Mouse (Mus musculus) neural tube, embryonic 14.5 days (tissue): ENCODE measurements around the gene Stau1. TPM values are rescaled to one million over a fixed set of nuclear protein-coding genes. Genes with fewer than 3 reads are reported as not detected.

Source experiments
- ATAC-seq: fragments of 200-750 bp; cut with Nextera tagmentation; 2 replicates; pipeline ENCODE4 v1.8.0; 2017; ENCODE audit warnings: low read depth, mild to moderate bottlenecking, moderate TSS enrichment, moderate library complexity
- H3K27ac ChIP-seq: fragments of 300-500 bp; sonication (generic); 2 replicates; pipeline ENCODE4 v1.5.1; 2014; ENCODE audit warnings: low read depth, mild to moderate bottlenecking, control low read depth, low read length, moderate library complexity, mixed read lengths
- H3K27me3 ChIP-seq: fragments of 300-500 bp; sonication (generic); 2 replicates; pipeline ENCODE4 v1.6.1; 2014; ENCODE audit warnings: low read length; ENCODE audit not compliant: control insufficient read depth, insufficient read depth
- H3K36me3 ChIP-seq: fragments of 300-500 bp; sonication (generic); 2 replicates; pipeline ENCODE4 v1.6.1; 2014; ENCODE audit warnings: low read length, mixed read lengths; ENCODE audit not compliant: control insufficient read depth, insufficient read depth
- H3K4me1 ChIP-seq: fragments of 300-500 bp; sonication (generic); 2 replicates; pipeline ENCODE4 v1.6.1; 2014; ENCODE audit warnings: low read length; ENCODE audit not compliant: control insufficient read depth, insufficient read depth
- H3K4me2 ChIP-seq: fragments of 300-500 bp; sonication (generic); 2 replicates; pipeline ENCODE4 v1.6.1; 2014; ENCODE audit warnings: mild to moderate bottlenecking, low read depth, low read length, control low read depth
- H3K4me3 ChIP-seq: fragments of 300-500 bp; sonication (generic); 2 replicates; pipeline ENCODE4 v1.5.1; 2014; ENCODE audit warnings: low read depth, low read length, control low read depth, mixed read lengths
- H3K9ac ChIP-seq: fragments of 300-500 bp; sonication (generic); replicated peaks from 2 replicates; pipeline ENCODE4 v1.6.1; 2014; ENCODE audit warnings: low read depth, mild to moderate bottlenecking, control low read depth, low read length, mixed read lengths
- H3K9me3 ChIP-seq: fragments of 300-500 bp; sonication (generic); 2 replicates; pipeline ENCODE4 v1.6.1; 2016; ENCODE audit warnings: low read length; ENCODE audit not compliant: control insufficient read depth
- WGBS: fragments of 180-500 bp; shearing (Covaris S2); extraction: QIAGEN DNeasy Blood & Tissue Kit; methylation state at CpG from one replicate; pipeline ENCODE4 v1.1.7; 2014; 5-methylcytosine and 5-hydroxymethylcytosine counted together
- polyA plus RNA-seq: library from polyadenylated mRNA; unstranded; fragments of >200 nt; fragmentation: Nextera tagmentation; extraction: Ambion mirVana; gene quantifications from 2 replicates; pipeline ENCODE4 v1.2.1, GENCODE M21; 2014

Stau1 gene
- polyA plus RNA-seq, 1 experiment from 2014 or later, result 104 TPM

DNA sequence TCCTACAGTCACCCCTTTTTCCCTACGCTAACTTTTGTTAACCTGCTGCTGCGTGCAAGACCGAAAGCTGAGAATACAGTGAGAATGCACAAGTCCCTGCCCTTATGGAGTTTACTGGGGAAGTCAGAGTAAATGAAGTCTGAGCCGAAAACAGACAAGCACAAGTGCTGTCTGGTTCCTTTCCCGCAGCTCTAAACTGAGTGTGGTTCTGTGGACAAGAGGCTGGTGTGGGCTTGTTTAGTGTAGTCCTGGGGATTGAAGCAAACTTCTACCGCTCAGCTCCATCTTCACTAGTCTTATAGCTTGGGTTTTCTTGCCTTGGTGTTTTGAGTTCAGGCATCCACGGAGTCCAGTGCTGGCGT lies 415 bp upstream of the Stau1 start:
- WGBS, result 41% methylated on average over 8 of the region's 8 CpGs
- H3K27me3 ChIP-seq, result no peaks in the 10 kb centered on the region
- no peaks in the 10 kb centered on the region for H3K36me3 ChIP-seq
- H3K27ac ChIP-seq, result peak overlapping the region; percentile 65
- peaks cover 29% of the 10 kb centered on the region for H3K4me1 ChIP-seq
- peak; percentile 16; the same call in 1 of the 2 replicates for ATAC-seq
- H3K4me2 ChIP-seq, result peak overlapping the region; percentile 82
- H3K9me3 ChIP-seq, result no peaks in the 10 kb centered on the region
- peak overlapping the region; percentile 98 for H3K9ac ChIP-seq
- peak overlapping the region; percentile 96 for H3K4me3 ChIP-seq

DNA sequence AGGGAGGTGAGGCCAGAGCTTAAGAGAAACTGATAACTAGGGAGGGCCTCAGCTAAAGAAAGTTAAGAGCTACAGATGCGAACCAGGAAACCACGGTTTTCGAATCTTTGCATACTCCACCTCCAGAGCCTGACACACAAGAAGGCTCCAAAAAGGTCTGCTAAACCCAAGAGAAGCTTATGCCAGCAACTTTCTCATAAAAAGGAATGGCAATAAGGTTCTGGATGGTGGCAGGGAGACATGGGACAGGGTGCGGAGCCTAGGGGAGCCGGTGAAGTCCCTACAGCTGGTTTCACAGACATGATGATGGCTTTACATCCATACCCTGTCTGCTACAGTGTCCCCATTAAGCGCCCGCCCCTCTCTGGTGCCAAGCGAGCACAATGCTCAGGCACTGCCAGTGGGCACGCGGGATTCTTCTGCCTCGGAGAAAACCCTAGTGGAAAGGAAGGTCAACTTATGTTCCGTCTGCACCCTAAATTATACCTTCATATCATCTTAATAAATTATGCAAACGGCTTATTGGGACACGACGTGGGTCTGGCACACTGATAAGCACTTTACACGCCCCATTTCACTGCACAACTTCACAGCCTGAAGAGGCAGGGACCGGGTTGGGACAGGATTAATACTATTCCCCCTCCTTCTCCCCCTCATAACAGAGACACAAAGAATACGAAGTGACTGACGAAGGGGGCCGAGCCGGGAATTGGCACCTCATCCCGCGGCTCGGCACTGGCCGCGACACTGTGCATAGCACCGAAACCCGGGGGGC lies 891 bp downstream of the Stau1 start:
- Histone ChIP-seq H3K4me1 (peaks cover 32% of the 10 kb centered on the region), H3K9me3 (no peaks in the 10 kb centered on the region), H3K27ac (peak overlapping the region; percentile 98), H3K9ac (peak overlapping the region; percentile 98), H3K4me3 (peak overlapping the region; percentile 96), H3K27me3 (no peaks in the 10 kb centered on the region), H3K36me3 (no peaks in the 10 kb centered on the region), H3K4me2 (peak overlapping the region; percentile 82)
- peak; percentile 36 for ATAC-seq
- WGBS, result 4% methylated on average over 28 of the region's 28 CpGs

DNA sequence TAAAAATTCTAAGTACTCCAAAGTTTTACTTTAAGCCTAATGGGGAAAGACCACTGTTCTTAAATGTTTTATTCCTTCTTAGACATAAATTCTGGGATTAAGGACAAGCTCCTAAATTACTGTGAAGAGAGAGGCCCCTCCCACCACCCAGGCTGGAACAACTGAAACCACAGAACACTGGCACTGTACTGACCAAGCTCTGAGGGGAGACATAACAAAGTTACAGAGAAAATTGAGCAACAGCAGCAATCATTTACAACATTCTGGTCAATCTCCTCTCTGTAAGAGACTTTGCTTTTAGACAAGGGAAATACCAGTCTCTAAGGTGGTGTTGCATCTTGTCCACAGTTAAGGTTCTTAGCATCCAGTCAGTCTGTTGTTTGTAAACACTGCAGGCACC lies 4.2 kb downstream of the Stau1 start:
- no peak for ATAC-seq
- no peak overlapping the region for H3K4me3 ChIP-seq
- peaks cover 32% of the 10 kb centered on the region for H3K4me1 ChIP-seq
- H3K9me3 ChIP-seq, result no peaks in the 10 kb centered on the region
- H3K27ac ChIP-seq, result no peak overlapping the region
- no peak overlapping the region for H3K4me2 ChIP-seq
- H3K27me3 ChIP-seq, result no peaks in the 10 kb centered on the region
- H3K9ac ChIP-seq, result no peak overlapping the region
- H3K36me3 ChIP-seq, result no peaks in the 10 kb centered on the region

DNA sequence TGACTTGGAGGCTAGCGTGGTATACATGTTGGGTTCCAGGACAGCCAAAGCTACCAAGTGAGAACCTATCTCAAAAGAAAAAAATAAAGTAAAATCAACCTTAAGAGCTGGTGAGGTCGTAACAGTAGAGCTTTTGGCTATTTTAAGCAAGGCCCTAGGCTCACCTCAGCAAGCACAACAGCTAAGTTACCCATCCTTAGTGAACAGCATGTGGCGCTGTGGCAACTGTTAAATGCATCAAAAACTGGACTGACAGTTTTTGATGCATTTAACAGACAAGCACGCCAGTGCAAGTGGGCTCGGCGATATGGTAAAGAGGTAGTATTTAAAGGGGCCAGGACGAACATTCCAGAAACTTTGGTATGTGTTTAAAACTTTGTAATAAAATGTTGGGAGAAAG lies 5.2 kb downstream of the Stau1 start:
- H3K36me3 ChIP-seq, result no peaks in the 10 kb centered on the region
- H3K4me3 ChIP-seq, result no peak overlapping the region
- ATAC-seq, result no peak
- H3K9me3 ChIP-seq, result no peaks in the 10 kb centered on the region
- H3K9ac ChIP-seq, result no peak overlapping the region
- no peak overlapping the region for H3K27ac ChIP-seq
- 91% methylated on average over 7 of the region's 7 CpGs for WGBS
- H3K4me2 ChIP-seq, result no peak overlapping the region
- H3K4me1 ChIP-seq, result peaks cover 28% of the 10 kb centered on the region
- H3K27me3 ChIP-seq, result no peaks in the 10 kb centered on the region

DNA sequence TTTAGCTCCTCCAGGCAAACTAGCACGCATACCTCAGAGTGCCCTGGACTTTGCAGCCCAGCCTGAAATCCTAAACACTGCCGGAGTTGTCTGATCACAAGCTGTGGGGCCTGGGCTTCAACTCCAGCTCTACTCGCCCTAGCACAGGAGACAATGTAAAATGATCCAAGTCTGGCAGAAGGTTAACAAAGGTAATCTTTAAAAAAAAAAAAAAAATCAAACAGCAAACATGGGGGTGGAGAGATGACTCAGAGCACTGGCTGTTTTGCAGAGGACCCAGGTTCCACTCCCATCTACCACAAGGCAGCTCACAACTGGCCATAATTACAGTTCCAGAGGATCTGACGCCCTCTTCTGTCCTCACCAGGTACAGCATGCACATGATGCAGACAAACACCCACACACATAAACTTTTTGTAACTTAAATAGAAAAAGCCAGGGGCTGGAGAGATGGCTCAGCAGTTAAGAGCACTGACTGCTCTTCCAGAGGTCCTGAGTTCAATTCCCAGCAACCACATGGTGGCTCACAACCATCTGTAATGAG lies 12.7 kb downstream of the Stau1 start:
- no peak overlapping the region for H3K27ac ChIP-seq
- 90% methylated on average over 4 of the region's 4 CpGs for WGBS
- no peak overlapping the region for H3K9ac ChIP-seq
- no peaks in the 10 kb centered on the region for H3K9me3 ChIP-seq
- H3K4me1 ChIP-seq, result no peaks in the 10 kb centered on the region
- ATAC-seq, result no peak
- no peak overlapping the region for H3K4me3 ChIP-seq
- no peaks in the 10 kb centered on the region for H3K27me3 ChIP-seq
- H3K36me3 ChIP-seq, result no peaks in the 10 kb centered on the region
- no peak overlapping the region for H3K4me2 ChIP-seq

DNA sequence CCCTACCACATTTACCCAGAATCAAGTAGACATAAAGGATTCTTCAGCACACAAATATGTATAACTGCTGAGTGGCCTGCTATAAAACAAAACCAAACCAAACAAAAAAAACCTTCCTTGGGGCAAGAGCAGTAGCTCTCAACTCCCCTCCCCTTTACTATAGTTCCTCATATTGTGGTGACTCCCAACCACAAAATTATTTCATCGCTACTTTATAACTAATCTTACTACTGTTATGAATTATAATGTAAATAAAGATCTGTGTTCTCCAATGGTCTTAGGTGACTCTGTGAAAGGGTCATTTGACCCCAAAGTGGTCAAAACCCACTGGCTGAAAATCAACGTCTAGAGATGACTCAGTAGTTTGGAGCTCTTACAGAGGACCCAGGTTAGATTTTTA lies 15.9 kb downstream of the Stau1 start:
- no peak overlapping the region for H3K4me3 ChIP-seq
- H3K9me3 ChIP-seq, result no peaks in the 10 kb centered on the region
- no peaks in the 10 kb centered on the region for H3K36me3 ChIP-seq
- no peak for ATAC-seq
- 0 out of 2 replicates have a peak, but pooled peaks cover 6% of the 10 kb centered on the region for H3K4me1 ChIP-seq
- H3K4me2 ChIP-seq, result no peak overlapping the region
- no peak overlapping the region for H3K27ac ChIP-seq
- no peaks in the 10 kb centered on the region for H3K27me3 ChIP-seq
- WGBS, result 86% methylated on average over 2 of the region's 2 CpGs
- H3K9ac ChIP-seq, result no peak overlapping the region

DNA sequence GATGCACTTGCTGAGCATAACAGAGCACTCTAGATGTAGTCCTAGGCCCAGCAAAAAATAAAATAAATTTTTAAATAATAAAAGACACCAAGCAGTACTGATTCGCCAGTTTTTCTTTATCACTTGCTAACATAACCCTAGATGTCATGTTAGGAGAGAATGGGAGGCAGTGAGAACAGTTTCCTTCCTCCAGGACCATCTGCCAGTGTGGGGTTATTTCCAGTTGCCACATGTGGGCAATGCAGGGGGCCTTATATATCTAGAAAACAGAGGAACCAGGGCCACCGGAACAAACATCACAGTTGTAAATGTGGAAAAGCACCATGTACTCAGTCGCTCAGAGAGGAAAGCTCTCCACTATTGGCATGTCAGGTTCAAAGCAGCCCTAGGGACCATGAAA lies 18.6 kb downstream of the Stau1 start:
- no peak for ATAC-seq
- WGBS, result 68% methylated on average over 3 of the region's 3 CpGs
- Histone ChIP-seq H3K9ac (no peak overlapping the region), H3K9me3 (no peaks in the 10 kb centered on the region), H3K4me3 (no peak overlapping the region), H3K27me3 (no peaks in the 10 kb centered on the region), H3K4me2 (no peak overlapping the region), H3K27ac (no peak overlapping the region), H3K36me3 (no peaks in the 10 kb centered on the region), H3K4me1 (0 out of 2 replicates have a peak, but pooled peaks cover 6% of the 10 kb centered on the region)

DNA sequence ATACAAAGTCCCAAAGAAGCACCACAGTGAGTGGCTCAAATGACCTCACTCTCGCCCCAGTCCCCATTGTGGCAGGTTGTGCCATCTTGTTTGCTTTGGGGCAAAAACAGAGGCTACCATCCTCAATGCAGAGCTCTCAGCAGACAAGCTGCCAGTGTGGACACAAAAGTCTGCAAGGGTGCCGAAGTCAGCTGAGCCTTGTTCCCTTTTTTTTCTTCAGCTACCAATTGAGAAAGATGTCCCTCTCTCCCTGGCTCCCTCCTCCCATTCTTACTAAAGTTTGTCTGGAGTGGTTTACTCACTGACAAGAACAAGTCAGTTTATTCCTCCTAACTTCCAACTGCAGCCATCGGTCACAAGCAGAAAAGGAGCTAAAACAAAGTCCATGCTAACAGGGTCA lies 19.7 kb downstream of the Stau1 start:
- H3K4me1 ChIP-seq, result 0 out of 2 replicates have a peak, but pooled peaks cover 6% of the 10 kb centered on the region
- no peak for ATAC-seq
- H3K27me3 ChIP-seq, result no peaks in the 10 kb centered on the region
- H3K27ac ChIP-seq, result no peak overlapping the region
- H3K4me3 ChIP-seq, result no peak overlapping the region
- WGBS, result 70% methylated on average over 3 of the region's 3 CpGs
- no peak overlapping the region for H3K9ac ChIP-seq
- no peaks in the 10 kb centered on the region for H3K36me3 ChIP-seq
- no peak overlapping the region for H3K4me2 ChIP-seq
- H3K9me3 ChIP-seq, result no peaks in the 10 kb centered on the region

DNA sequence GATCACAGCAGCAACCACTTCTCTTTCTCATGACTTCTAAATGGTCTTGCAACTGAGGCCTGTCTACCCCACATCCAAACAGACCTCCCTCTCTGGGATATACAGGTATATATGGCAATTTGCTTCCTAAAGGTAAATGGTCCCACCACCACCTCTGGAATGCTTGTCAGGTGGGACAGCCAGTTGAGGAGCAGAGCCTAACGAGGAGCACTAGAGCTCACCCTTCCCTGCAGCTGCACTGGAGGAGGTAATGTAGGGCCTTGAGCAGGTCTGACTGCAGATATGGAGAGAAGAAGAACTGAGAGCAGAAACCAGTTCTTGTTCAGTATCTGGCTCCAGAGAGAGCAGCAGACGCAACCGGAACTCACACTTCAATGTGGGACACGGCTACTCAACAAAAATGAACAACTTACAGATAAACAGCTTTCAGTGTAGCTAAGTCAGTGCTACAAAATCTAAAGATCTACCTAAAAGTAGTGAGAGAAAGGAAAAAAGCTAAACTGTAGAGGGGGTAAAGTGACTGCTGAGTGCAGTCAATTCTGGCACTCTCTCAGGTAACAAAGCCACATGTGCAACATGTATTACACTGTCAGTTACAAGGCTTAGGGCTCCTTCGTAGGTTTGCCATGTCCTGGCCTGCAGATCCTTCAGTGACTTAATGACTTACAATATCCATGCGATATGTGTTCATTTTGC lies 21.8 kb downstream of the Stau1 start:
- 77% methylated on average over 6 of the region's 6 CpGs for WGBS
- H3K27ac ChIP-seq, result no peak overlapping the region
- H3K4me1 ChIP-seq, result 0 out of 2 replicates have a peak, but pooled peaks cover 6% of the 10 kb centered on the region
- no peak overlapping the region for H3K4me2 ChIP-seq
- no peaks in the 10 kb centered on the region for H3K9me3 ChIP-seq
- no peak for ATAC-seq
- H3K36me3 ChIP-seq, result no peaks in the 10 kb centered on the region
- H3K9ac ChIP-seq, result no peak overlapping the region
- no peak overlapping the region for H3K4me3 ChIP-seq
- H3K27me3 ChIP-seq, result no peaks in the 10 kb centered on the region
